Mouse (Mus musculus): Measurements from ENCODE around the gene Depdc7. TPM values are rescaled to one million over a fixed set of nuclear protein-coding genes. Genes with fewer than 3 reads are reported as not detected.

Gene Depdc7
- polyA plus RNA-seq (2015; fragmentation: Nextera tagmentation; extraction: Ambion mirVana): 0.91 and 1.5 TPM in 2 replicates

DNA sequence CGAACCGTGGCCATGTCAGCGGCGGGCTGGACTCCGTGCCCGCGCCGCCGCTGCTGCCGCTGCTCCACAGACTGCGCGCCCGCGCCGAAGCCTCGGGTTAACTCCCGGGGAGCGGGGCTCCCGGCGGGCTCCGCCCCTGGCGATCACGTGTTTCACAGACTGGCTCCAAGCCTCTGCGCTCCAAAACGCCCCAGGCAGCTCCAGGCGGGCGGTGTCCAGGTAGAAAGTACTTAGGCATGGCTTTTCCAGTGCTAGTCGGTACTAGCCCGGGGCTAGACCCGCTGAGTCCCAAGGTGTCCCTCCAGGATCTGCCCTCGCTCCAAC, at the start of gene Depdc7:
Depdc7 (minus strand) TSS at position 138 of the 324 bp plus-strand sequence.
- no peak within 1 kb of the TSS for H3K27ac ChIP-seq
- peaks cover 42% of the 10 kb centered on the region for H3K27me3 ChIP-seq
- under 1% methylated on average over 22 of the region's 31 CpGs for WGBS
- H3K4me2 ChIP-seq: peak within 1 kb of the TSS; percentile 91
- ATAC-seq (ENCODE audit: low FRiP score): peak; percentile 88
- H3K4me1 ChIP-seq (replicated peaks): peaks cover 28% of the 10 kb centered on the region
- H3K36me3 ChIP-seq: no peaks in the 10 kb centered on the region
- H3K9ac ChIP-seq: peak within 1 kb of the TSS; percentile 76
- H3K4me3 ChIP-seq: peak within 1 kb of the TSS; percentile 68
- H3K9me3 ChIP-seq: no peaks in the 10 kb centered on the region

DNA sequence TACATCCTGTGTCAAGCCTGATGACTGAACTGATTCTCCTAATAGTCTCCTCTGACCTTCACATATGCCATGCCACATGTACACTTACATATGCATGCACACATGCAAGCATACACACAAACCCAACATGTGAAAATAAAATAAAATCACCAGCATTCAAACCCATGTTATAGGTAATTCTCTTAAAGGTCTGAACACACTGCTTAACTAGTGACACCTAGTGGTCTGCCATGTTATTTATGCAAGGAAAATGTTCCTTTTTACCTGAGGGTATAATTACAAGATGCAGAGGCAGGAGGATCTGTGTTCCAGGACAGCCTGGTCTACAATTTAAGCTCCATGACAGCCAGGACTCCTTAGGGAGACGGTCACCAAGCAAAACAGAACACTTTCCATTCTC, 32.1 kb upstream of the Depdc7 start:
- Histone ChIP-seq H3K27ac (no peak overlapping the region), H3K4me2 (no peak overlapping the region), H3K36me3 (peaks cover 58% of the 10 kb centered on the region), H3K27me3 (no peaks in the 10 kb centered on the region), H3K4me3 (no peak overlapping the region), H3K9ac (no peak overlapping the region), H3K4me1 (replicated peaks) (no peaks in the 10 kb centered on the region), H3K9me3 (no peaks in the 10 kb centered on the region)
- ATAC-seq (ENCODE audit: low FRiP score): no peak
- WGBS: 82% methylated on average over 1 of the region's 1 CpGs

DNA sequence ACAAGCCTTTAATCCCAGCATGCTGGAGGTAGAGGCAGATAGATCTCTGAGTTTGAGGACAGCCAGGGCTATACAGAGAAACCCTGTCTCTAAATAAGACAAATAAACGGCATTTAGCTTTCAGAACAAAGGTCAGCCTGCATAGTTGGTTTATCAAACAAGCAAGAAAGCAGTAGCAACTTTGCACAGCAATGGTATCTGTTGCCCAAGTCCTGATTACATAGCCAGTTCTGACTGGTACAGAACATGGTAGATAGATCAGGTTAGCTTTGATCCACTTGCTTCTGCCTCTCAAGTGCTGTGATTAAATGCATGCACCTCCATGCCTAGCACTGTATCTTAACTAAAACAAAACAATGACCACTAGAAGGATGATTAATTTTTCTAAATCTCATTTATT, 26.0 kb upstream of the Depdc7 start:
- no peaks in the 10 kb centered on the region for H3K27me3 ChIP-seq
- ATAC-seq (ENCODE audit: low FRiP score): no peak
- no peak overlapping the region for H3K4me3 ChIP-seq
- no peak overlapping the region for H3K4me2 ChIP-seq
- no peak overlapping the region for H3K27ac ChIP-seq
- no peaks in the 10 kb centered on the region for H3K4me1 ChIP-seq (replicated peaks)
- H3K9ac ChIP-seq: no peak overlapping the region
- H3K36me3 ChIP-seq: peaks cover 68% of the 10 kb centered on the region
- WGBS: 88% methylated on average over 1 of the region's 1 CpGs
- no peaks in the 10 kb centered on the region for H3K9me3 ChIP-seq

DNA sequence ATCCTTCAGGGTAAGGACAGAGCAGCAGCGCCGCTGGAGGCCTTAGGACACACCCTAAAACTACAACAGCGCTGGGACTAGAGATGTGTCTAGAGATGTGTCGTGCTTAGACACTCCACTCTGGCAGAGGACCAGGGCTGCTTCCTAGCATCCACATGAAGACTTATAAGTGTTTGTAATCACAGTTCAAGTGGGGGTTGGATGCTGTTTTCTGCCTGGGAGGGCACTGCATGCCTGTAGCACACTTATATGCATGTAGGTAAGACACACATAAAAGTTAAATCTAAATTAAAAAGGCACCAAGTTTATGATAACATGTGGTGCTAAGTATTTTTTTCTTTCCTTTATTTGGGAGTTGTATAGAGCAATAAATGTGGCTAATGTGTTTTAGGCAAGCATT, 21.3 kb upstream of the Depdc7 start:
- H3K27me3 ChIP-seq: no peaks in the 10 kb centered on the region
- H3K4me3 ChIP-seq: no peak overlapping the region
- WGBS: 94% methylated on average over 4 of the region's 4 CpGs

DNA sequence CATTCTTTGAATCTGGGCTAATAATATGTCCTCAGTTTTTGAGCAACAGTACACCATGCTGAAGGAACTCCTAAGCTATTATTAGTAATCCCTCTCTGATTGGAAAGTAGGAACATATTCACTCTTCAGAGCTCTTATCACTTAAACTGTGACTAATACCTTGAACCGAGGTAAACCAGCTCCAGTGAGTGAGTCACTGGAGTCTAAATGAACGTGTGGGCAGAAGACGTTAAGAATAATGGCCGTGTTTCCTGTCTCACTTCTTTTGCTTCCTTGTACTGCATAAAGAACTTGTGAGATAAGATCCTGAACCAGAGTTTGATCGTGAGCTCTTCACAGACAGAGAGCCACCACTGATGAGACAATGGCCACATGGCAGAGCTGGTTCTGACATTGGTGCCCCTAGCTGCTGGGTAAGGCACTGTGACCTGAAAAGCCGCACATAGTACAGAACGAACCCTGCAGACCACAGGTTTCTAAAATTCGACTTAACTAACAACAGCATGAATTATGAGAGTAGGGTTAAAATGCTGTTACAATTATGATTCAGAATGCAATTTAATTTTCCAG, 20.5 kb upstream of the Depdc7 start:
- 88% methylated on average over 8 of the region's 8 CpGs for WGBS
- no peaks in the 10 kb centered on the region for H3K27me3 ChIP-seq
- no peak for ATAC-seq (ENCODE audit: low FRiP score)
- H3K9me3 ChIP-seq: no peaks in the 10 kb centered on the region
- H3K27ac ChIP-seq: no peak overlapping the region
- no peak overlapping the region for H3K4me2 ChIP-seq
- H3K36me3 ChIP-seq: peaks cover 51% of the 10 kb centered on the region
- H3K9ac ChIP-seq: no peak overlapping the region
- no peaks in the 10 kb centered on the region for H3K4me1 ChIP-seq (replicated peaks)
- no peak overlapping the region for H3K4me3 ChIP-seq

More for the DNA sequence above, 21.3 kb upstream of the Depdc7 start:
- Histone ChIP-seq H3K27ac (no peak overlapping the region), H3K4me2 (no peak overlapping the region), H3K4me1 (replicated peaks) (no peaks in the 10 kb centered on the region), H3K9me3 (no peaks in the 10 kb centered on the region), H3K9ac (no peak overlapping the region), H3K36me3 (peaks cover 59% of the 10 kb centered on the region)
- no peak for ATAC-seq (ENCODE audit: low FRiP score)

DNA sequence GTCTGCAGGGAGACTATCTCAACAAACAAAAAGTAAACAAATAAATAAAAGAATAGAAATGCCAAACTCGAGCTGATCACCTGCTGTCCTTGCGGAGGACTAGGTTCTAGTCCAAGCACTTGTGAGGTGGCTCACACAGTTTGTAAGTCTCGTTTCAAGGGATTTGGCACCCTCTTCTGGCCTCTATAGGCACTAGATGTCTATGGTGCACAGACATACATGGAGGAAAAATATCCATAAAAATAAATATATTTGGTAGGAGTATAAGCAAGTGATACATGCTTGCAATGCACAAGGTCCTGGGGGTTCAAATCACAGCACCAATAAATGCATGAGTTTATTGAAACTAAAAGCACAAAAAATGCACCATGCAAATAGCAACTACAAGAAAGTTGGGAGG, 7.9 kb upstream of the Depdc7 start:
- H3K27me3 ChIP-seq: no peaks in the 10 kb centered on the region
- ATAC-seq (ENCODE audit: low FRiP score): no peak
- H3K4me2 ChIP-seq: no peak overlapping the region
- H3K4me3 ChIP-seq: no peak overlapping the region
- H3K36me3 ChIP-seq: peaks cover 12% of the 10 kb centered on the region; the same call in 1 of the 2 replicates
- no peak overlapping the region for H3K9ac ChIP-seq
- no peaks in the 10 kb centered on the region for H3K9me3 ChIP-seq
- H3K27ac ChIP-seq: no peak overlapping the region
- no peaks in the 10 kb centered on the region for H3K4me1 ChIP-seq (replicated peaks)
- WGBS: 57% methylated on average over 3 of the region's 3 CpGs

DNA sequence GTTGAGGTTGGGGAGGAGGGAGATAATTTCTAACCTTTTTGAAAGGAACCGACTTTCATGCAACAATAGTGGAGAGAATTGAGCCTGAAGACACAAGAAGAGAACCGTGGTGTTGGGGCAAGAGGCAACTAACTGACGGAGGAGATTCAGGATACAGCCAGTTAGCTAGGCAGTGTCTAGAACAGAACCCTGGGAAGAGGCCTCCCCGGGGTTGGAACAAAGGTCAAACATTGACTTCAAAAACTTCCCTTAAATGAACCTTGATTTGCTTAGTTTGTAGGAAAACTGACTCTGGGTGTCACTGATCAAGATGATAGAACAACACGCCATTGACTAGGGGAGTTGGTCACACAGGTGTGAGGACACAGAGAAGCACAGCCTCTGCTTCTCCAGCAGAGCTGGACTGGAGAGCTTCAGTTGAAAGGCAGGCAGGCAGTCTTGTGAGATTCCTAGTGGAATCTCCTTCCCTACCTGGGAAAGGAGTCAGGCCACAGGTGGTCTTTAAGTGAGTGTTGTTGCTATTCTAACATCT, 6.0 kb upstream of the Depdc7 start:
- WGBS: 80% methylated on average over 5 of the region's 5 CpGs
- H3K4me1 ChIP-seq (replicated peaks): no peaks in the 10 kb centered on the region

DNA sequence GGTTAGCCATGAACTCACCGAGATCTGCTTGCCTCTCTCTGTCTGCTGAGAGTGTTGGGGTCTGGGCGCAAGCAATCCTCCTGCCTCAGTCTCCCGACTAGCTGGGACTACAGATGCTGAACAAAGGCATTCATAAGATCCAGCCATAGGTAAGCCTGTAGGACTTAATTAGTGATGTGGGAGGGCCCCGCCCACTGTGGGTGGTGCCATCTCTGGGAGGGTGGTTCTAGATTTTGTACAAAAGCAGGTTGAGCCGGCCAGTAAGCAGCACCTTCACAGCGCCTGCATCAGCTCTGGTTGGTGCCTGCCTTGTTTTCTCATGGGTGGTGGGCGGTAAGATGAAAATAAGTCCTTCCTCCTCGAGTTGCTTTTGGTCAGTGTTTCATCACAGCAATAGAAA, 3.6 kb upstream of the Depdc7 start:
- H3K4me2 ChIP-seq: no peak overlapping the region
- 60% methylated on average over 8 of the region's 8 CpGs for WGBS
- ATAC-seq (ENCODE audit: low FRiP score): no peak
- H3K9me3 ChIP-seq: no peaks in the 10 kb centered on the region
- H3K4me3 ChIP-seq: no peak overlapping the region
- no peak overlapping the region for H3K9ac ChIP-seq
- H3K27ac ChIP-seq: no peak overlapping the region
- H3K27me3 ChIP-seq: peaks cover 25% of the 10 kb centered on the region
- H3K36me3 ChIP-seq: no peaks in the 10 kb centered on the region
- peaks cover 22% of the 10 kb centered on the region for H3K4me1 ChIP-seq (replicated peaks)

More for the DNA sequence above, 6.0 kb upstream of the Depdc7 start:
- H3K4me3 ChIP-seq: no peak overlapping the region
- no peak overlapping the region for H3K4me2 ChIP-seq
- no peak for ATAC-seq (ENCODE audit: low FRiP score)
- no peak overlapping the region for H3K9ac ChIP-seq
- H3K27ac ChIP-seq: no peak overlapping the region
- peaks cover 11% of the 10 kb centered on the region; the same call in 1 of the 2 replicates for H3K36me3 ChIP-seq
- no peaks in the 10 kb centered on the region for H3K9me3 ChIP-seq
- H3K27me3 ChIP-seq: peaks cover 3% of the 10 kb centered on the region; the same call in 1 of the 2 replicates

DNA sequence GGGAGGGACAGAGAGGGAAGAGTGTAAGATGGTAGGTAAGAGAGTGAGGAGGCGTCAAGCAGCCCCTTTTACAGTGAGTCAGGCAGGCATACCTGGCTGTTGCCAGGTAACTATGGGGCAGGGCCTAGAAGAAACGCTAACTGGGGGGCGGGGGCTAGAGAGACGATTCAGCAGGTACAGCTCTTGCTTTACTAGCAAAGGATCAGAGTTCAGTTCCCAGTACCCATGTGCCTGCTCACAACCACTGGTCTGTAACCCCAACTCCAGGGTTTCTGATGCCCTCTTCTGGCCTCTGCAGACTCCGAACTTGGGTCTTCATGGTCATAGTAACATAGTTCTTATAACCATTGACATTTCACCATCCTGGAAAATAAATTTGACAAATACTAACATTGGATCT, 1.3 kb upstream of the Depdc7 start:
- WGBS: 49% methylated on average over 5 of the region's 5 CpGs
- no peaks in the 10 kb centered on the region for H3K9me3 ChIP-seq
- H3K4me3 ChIP-seq: no peak overlapping the region
- no peak overlapping the region for H3K27ac ChIP-seq
- no peak overlapping the region for H3K9ac ChIP-seq
- no peak overlapping the region for H3K4me2 ChIP-seq
- no peak for ATAC-seq (ENCODE audit: low FRiP score)
- no peaks in the 10 kb centered on the region for H3K36me3 ChIP-seq
- peaks cover 28% of the 10 kb centered on the region for H3K4me1 ChIP-seq (replicated peaks)
- H3K27me3 ChIP-seq: peaks cover 42% of the 10 kb centered on the region

DNA sequence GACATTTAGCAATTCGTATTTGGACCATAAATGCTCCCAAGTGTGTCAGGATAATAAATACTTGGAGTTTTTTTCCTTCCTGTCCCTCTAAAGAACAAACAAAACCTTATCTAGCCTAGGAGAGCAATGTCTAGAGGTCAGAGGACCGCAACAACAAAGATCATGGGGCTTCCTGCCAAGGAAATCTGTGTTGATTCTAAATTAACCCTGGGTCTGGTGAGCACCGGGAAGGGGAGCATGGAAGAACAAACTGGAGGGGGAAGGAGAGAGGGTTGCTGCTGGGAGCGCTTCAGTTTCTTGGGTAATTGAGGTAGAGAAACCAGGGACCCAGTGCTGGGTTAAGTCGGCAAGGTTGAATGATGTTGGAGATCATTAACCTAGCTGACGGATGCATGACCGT, 482 bp upstream of the Depdc7 start:
- H3K9me3 ChIP-seq: no peaks in the 10 kb centered on the region
- H3K27me3 ChIP-seq: peaks cover 42% of the 10 kb centered on the region
- H3K4me1 ChIP-seq (replicated peaks): peaks cover 28% of the 10 kb centered on the region
- H3K4me3 ChIP-seq: peak overlapping the region; percentile 68
- no peak overlapping the region for H3K27ac ChIP-seq
- 14% methylated on average over 7 of the region's 7 CpGs for WGBS
- H3K9ac ChIP-seq: no peak overlapping the region
- peak overlapping the region; percentile 91 for H3K4me2 ChIP-seq
- H3K36me3 ChIP-seq: no peaks in the 10 kb centered on the region
- peak; percentile 12; the same call in 1 of the 2 replicates for ATAC-seq (ENCODE audit: low FRiP score)

DNA sequence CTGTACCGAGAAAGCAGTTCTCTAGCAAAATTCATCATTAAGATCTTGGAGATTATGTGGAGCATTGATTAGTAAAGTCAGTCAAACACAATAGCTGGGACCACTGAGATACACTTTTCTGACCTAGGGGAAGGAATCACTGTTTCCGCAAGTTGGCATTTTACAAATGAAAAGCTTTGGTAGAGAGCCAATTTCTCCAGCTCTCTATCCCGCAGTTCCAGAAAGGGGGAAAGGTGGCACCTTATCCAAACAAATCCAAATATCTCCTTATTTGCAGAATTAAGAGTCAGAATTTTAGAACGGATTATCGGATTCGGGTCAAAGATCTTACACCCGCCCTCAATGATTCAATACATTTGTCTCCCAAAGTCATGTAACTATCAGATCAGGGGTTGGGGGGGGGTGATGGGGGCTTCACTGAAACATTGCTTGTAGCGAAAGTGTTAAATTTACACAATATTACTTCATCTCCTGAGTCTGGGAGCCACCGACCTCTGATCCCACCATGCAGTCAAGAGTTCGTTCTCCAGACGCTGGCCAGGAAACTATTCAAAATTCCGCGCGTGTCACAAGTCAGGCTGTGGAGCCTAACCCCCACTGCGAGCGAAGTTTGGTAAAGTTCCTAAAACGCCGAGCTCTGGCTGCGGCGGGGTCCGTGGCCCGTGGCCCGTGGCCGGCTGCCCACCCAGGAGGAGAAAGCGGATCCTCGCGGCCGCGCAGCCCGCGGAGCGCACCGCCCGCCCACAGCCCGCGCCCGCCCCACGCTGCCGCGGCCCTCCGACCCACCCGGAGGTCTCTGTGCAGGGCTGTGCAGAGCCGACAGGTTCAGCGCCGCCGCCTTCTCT, 560 bp downstream of the Depdc7 start:
- WGBS: 5% methylated on average over 39 of the region's 46 CpGs
- H3K4me3 ChIP-seq: peak overlapping the region; percentile 68
- H3K4me1 ChIP-seq (replicated peaks): peaks cover 28% of the 10 kb centered on the region
- H3K36me3 ChIP-seq: no peaks in the 10 kb centered on the region
- H3K27ac ChIP-seq: no peak overlapping the region
- H3K27me3 ChIP-seq: peaks cover 42% of the 10 kb centered on the region
- peak overlapping the region; percentile 76 for H3K9ac ChIP-seq
- no peaks in the 10 kb centered on the region for H3K9me3 ChIP-seq
- ATAC-seq (ENCODE audit: low FRiP score): peak; percentile 47
- peak overlapping the region; percentile 91 for H3K4me2 ChIP-seq

DNA sequence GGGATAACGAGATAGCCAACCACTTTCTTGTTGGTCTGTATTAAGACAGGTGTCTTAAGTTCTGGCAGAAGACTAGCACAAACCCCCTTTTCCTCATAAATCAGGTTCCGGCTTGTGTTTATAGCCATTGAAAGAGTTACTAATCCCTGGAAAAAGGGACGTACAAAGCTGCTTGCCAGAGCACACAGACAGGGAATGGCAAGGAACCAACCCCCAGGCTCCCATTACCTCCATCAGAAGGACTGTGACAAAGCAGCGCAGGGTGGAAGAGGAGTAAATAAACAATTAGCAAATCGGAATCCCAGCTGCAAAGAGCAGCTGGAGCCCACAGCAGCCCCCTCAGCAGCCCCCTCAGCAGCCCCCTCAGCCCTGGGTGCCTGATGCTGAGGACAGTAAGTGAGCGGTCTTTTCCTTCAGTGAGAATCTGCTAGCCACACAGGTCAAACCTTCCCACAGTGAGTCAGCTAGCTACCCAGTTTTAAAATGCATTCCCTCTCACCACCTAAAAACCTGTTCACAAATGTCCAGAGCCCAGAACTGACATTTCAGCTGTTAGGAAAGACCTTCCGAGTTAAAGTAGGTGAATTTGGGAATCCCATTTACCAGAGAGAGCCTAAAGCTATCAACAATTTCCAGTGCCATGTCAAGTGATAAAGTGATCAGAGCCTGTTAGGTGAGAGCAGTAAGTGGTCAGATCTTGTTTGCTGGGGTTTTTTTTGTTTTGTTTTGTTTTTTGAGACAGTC, 1.5 kb downstream of the Depdc7 start:
- H3K4me1 ChIP-seq (replicated peaks): peaks cover 28% of the 10 kb centered on the region
- H3K27me3 ChIP-seq: peaks cover 42% of the 10 kb centered on the region
- ATAC-seq (ENCODE audit: low FRiP score): no peak
- no peak overlapping the region for H3K4me3 ChIP-seq
- H3K9me3 ChIP-seq: no peaks in the 10 kb centered on the region
- no peak overlapping the region for H3K27ac ChIP-seq
- H3K36me3 ChIP-seq: no peaks in the 10 kb centered on the region
- H3K4me2 ChIP-seq: no peak overlapping the region
- no peak overlapping the region for H3K9ac ChIP-seq
- WGBS: 38% methylated on average over 7 of the region's 7 CpGs

Measured in hindbrain, embryonic 13.5 days (tissue).